Mouse (Mus musculus): ENCODE data around the gene Casp14.

The Casp14 gene

GRCm38 (mm10) chr10:78718056-78718455, at the start of gene Casp14:
Gene Casp14 (minus strand): TSS chr10:78718294.
- no peak for DNase-seq (ENCODE audit: low read depth)

- no peak for DNase-seq (ENCODE audit: low read depth)
Observed at GRCm38 (mm10) chr10:78765570-78765969, 47.5 kb upstream of the Casp14 start.

GRCm38 (mm10) chr10:78756021-78756420, 37.9 kb upstream of the Casp14 start:
- peak; percentile 55 for DNase-seq (ENCODE audit: low read depth)

GRCm38 (mm10) chr10:78752452-78753191, 34.5 kb upstream of the Casp14 start, which contains the start of gene Ccdc105:
Gene Ccdc105 (minus strand): TSS chr10:78753065.
- DNase-seq (ENCODE audit: low read depth) = no peak

- no peak for DNase-seq (ENCODE audit: low read depth)
Observed at GRCm38 (mm10) chr10:78748946-78749345, 30.9 kb upstream of the Casp14 start.

GRCm38 (mm10) chr10:78748161-78748560, 30.1 kb upstream of the Casp14 start:
- DNase-seq (ENCODE audit: low read depth) = no peak

- no peak for DNase-seq (ENCODE audit: low read depth)
Observed at GRCm38 (mm10) chr10:78747035-78747721, 29.1 kb upstream of the Casp14 start.

GRCm38 (mm10) chr10:78745453-78746232, 27.5 kb upstream of the Casp14 start:
- DNase-seq (ENCODE audit: low read depth) = no peak

GRCm38 (mm10) chr10:78743721-78744120, 25.6 kb upstream of the Casp14 start:
- DNase-seq (ENCODE audit: low read depth) = no peak

- DNase-seq (ENCODE audit: low read depth) = no peak
Observed at GRCm38 (mm10) chr10:78739821-78740220, 21.7 kb upstream of the Casp14 start.

- DNase-seq (ENCODE audit: low read depth) = no peak
Observed at GRCm38 (mm10) chr10:78727876-78728275, 9.8 kb upstream of the Casp14 start.

- no peak for DNase-seq (ENCODE audit: low read depth)
Observed at GRCm38 (mm10) chr10:78727035-78727434, 8.9 kb upstream of the Casp14 start.

- no peak for DNase-seq (ENCODE audit: low read depth)
Observed at GRCm38 (mm10) chr10:78723416-78723815, 5.3 kb upstream of the Casp14 start.

- no peak for DNase-seq (ENCODE audit: low read depth)
Observed at GRCm38 (mm10) chr10:78722654-78723053, 4.6 kb upstream of the Casp14 start.

GRCm38 (mm10) chr10:78722036-78722435, 3.9 kb upstream of the Casp14 start:
- DNase-seq (ENCODE audit: low read depth) = no peak

GRCm38 (mm10) chr10:78716231-78716630, 1.9 kb downstream of the Casp14 start:
- no peak for DNase-seq (ENCODE audit: low read depth)

GRCm38 (mm10) chr10:78715156-78715555, 2.9 kb downstream of the Casp14 start:
- no peak for DNase-seq (ENCODE audit: low read depth)

- DNase-seq (ENCODE audit: low read depth) = no peak
Observed at GRCm38 (mm10) chr10:78714129-78714528, 4.0 kb downstream of the Casp14 start.

GRCm38 (mm10) chr10:78710706-78711105, 7.4 kb downstream of the Casp14 start:
- no peak for DNase-seq (ENCODE audit: low read depth)

GRCm38 (mm10) chr10:78700881-78701280, 17.2 kb downstream of the Casp14 start:
- DNase-seq (ENCODE audit: low read depth) = no peak

- no peak for DNase-seq (ENCODE audit: low read depth)
Observed at GRCm38 (mm10) chr10:78689973-78690372, 28.1 kb downstream of the Casp14 start.

GRCm38 (mm10) chr10:78686995-78687577, 31.0 kb downstream of the Casp14 start:
- no peak for DNase-seq (ENCODE audit: low read depth)

Measured in induced T-regulatory cell, adult 2 months (primary cell).